Mouse (Mus musculus): ENCODE results near the gene Rpl9-ps6. TPM values are rescaled to one million over a fixed set of nuclear protein-coding genes. Genes with fewer than 3 reads are reported as not detected.
A peak's percentile ranks its signal among the peaks of the same experiment; 100 is the strongest.
"Not testable (repeated sequence)": the region's sequence is repeated elsewhere in the genome, so short reads cannot be mapped to it uniquely, and the experiment has no call there.

Rpl9-ps6 gene
- total and polyA plus RNA-seq, 2 experiments = 2.6 to 24.3 TPM

DNA sequence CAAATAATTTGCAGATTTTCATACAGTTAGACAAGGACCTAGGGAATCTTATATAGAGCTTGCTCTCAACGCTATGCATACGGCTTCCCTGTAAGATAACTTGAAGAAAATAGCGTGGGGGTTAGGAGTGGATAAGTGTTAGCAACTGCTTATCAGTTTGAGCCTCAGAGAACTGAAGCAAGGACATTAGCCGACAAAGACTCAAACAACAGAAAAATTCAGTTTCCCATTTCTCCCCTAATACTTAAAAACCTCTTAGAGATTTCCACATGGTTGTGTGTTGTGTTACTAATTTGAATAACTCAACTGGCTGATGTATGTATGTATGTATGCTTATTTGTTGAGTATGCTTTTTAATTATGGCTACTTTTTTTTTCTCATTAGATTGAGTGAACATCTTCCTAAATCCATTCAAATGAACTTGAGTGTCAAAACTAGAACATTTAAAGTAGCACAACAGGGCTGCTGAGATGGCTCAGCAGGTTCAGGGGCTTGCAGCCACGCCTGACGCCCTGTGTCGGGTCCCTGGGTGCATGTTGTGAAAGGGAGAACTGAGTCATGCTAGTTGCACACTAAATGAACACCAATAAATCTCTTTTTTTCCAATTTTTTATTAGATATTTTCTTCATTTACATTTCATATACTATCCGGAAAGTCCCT lies 21.3 kb upstream of the Rpl9-ps6 start:
- Histone ChIP-seq H3K79me2 (ENCODE audit: control insufficient read depth, insufficient read depth, low read length) (peaks cover 15% of the 10 kb centered on the region), H3K27ac (replicated peaks; ENCODE audit: insufficient read depth, low read depth, low read length) (no peak overlapping the region), H3K9ac (ENCODE audit: low read depth, low read length) (no peak overlapping the region), H3K36me3 (ENCODE audit: control insufficient read depth, insufficient read depth, low read length) (peaks cover 8% of the 10 kb centered on the region), H3K4me3 (ENCODE audit: insufficient read depth, low read depth, low read length) (no peak overlapping the region), H3K4me1 (ENCODE audit: control insufficient read depth, insufficient read depth, low read length) (peaks cover 6% of the 10 kb centered on the region), H3K27me3 (ENCODE audit: control insufficient read depth, insufficient read depth, low read length) (no peaks in the 10 kb centered on the region)
- 77% methylated on average over 8 of the region's 8 CpGs for WGBS
- TF ChIP-seq POLR2A (IDR thresholded peaks at IDR 0.05; ENCODE audit: extremely low read depth, insufficient read depth, low read length) (no peak), CTCF (IDR thresholded peaks at IDR 0.05; ENCODE audit: low read depth, low read length) (no peak)
- DNase-seq (ENCODE audit: extremely low read depth, low read depth, low spot score) = no peak

DNA sequence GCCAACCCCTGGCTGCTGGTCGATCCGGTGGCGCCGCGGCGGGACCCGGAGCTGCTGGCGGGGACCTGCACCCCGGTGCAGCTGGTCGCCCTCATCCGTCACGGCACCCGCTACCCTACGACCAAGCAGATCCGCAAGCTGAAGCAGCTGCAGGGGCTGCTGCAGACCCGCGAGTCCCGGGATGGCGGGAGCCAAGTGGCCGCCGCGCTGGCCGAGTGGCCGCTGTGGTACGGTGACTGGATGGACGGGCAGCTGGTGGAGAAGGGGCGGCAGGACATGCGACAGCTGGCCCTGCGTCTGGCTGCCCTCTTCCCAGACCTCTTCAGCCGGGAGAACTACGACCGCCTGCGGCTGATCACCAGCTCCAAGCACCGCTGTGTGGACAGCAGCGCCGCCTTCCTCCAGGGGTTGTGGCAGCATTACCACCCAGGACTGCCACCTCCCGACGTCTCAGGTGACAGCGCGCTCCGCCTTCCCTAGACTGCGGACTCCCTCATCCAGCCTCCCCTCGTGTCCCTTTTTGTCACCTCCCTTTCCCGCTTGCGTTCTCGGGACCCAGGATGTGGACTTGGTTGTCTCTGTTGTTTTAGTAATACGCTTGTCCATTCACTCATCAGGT lies 19.8 kb upstream of the Rpl9-ps6 start:
- Histone ChIP-seq H3K79me2 (ENCODE audit: control insufficient read depth, insufficient read depth, low read length) (peaks cover 13% of the 10 kb centered on the region), H3K4me3 (ENCODE audit: insufficient read depth, low read depth, low read length) (peak overlapping the region; percentile 82), H3K27ac (replicated peaks; ENCODE audit: insufficient read depth, low read depth, low read length) (peak overlapping the region; percentile 88), H3K4me1 (ENCODE audit: control insufficient read depth, insufficient read depth, low read length) (peaks cover 10% of the 10 kb centered on the region), H3K9ac (ENCODE audit: low read depth, low read length) (peak overlapping the region; percentile 99)
- under 1% methylated on average over 47 of the region's 47 CpGs for WGBS
- H3K27me3 ChIP-seq (ENCODE audit: control insufficient read depth, insufficient read depth, low read length); H3K36me3 ChIP-seq (ENCODE audit: control insufficient read depth, insufficient read depth, low read length): not testable (repeated sequence)
- DNase-seq (ENCODE audit: extremely low read depth, low read depth, low spot score) = peak; percentile 80
- TF ChIP-seq CTCF (IDR thresholded peaks at IDR 0.05; ENCODE audit: low read depth, low read length) (peak; percentile 73), POLR2A (IDR thresholded peaks at IDR 0.05; ENCODE audit: extremely low read depth, insufficient read depth, low read length) (peak; percentile 43; the same call in 1 of the 2 replicates)

DNA sequence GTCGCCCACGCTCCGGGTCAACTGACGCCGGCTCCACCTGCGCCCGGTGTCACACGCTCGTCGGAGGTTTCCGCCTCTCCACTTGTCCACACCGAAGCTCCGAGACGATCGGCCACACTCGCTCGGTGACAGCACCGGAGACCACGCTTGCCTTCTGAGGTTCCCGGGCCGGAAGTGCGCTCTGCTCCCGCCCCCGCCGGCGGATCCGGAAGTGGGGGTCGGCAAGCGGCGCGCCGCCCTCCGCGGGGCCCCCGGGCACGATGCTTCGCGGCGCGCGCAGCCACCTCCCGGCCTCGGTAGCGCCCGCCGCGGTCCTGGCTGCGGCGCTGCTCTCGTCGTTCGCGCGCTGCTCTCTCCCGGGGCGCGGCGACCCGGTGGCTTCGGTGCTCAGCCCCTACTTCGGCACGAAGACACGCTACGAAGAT lies 19.3 kb upstream of the Rpl9-ps6 start, which contains the start of gene Minpp1:
Gene Minpp1 (plus strand): TSS at position 89 of the 425 bp plus-strand sequence.
- peaks cover 13% of the 10 kb centered on the region for H3K79me2 ChIP-seq (ENCODE audit: control insufficient read depth, insufficient read depth, low read length)
- peaks cover 13% of the 10 kb centered on the region for H3K4me1 ChIP-seq (ENCODE audit: control insufficient read depth, insufficient read depth, low read length)
- WGBS = under 1% methylated on average over 64 of the region's 64 CpGs
- H3K4me3 ChIP-seq (ENCODE audit: insufficient read depth, low read depth, low read length) = peak within 1 kb of the TSS; percentile 82
- H3K27me3 ChIP-seq (ENCODE audit: control insufficient read depth, insufficient read depth, low read length) = no peaks in the 10 kb centered on the region
- DNase-seq (ENCODE audit: extremely low read depth, low read depth, low spot score) = peak; percentile 60
- no peaks in the 10 kb centered on the region for H3K36me3 ChIP-seq (ENCODE audit: control insufficient read depth, insufficient read depth, low read length)
- TF ChIP-seq POLR2A (IDR thresholded peaks at IDR 0.05; ENCODE audit: extremely low read depth, insufficient read depth, low read length) (peak; percentile 65; the same call in 1 of the 2 replicates), CTCF (IDR thresholded peaks at IDR 0.05; ENCODE audit: low read depth, low read length) (no peak)
- peak within 1 kb of the TSS; percentile 88 for H3K27ac ChIP-seq (replicated peaks; ENCODE audit: insufficient read depth, low read depth, low read length)
- H3K9ac ChIP-seq (ENCODE audit: low read depth, low read length) = peak within 1 kb of the TSS; percentile 99

DNA sequence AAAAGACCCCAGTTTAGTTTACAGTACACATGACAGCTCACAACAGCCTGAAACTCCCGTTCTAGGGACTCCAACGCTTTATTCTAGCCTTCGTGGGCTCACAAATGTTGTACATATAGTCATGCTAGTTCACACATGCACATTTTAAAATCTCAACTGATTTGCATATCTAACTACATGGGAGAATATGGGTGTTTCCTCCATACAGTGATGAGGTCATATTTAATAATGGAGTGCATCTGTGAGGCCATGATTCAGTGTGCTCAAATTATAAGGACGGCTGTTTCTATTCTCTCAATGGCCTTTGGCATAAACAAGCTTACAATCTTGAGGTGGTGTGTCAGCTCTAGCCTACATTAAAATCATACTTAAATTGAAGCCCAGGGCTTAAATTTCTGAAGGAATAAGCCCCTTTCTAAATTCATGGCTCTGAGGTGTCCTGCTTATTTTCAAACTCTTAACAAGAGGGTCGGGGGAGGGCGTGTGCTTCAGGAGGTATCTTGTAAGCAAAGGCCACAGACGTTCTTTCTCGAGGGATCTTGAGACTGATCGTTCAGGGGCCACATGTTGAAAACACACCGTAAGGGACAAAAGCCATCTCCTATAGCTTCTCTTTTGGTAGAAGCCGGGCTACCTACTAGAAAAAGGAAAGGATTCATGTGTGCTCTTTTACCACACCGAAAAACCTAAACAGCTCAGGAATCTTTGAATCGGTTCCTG lies 18.7 kb upstream of the Rpl9-ps6 start:
- peak overlapping the region; percentile 88 for H3K27ac ChIP-seq (replicated peaks; ENCODE audit: insufficient read depth, low read depth, low read length)
- H3K27me3 ChIP-seq (ENCODE audit: control insufficient read depth, insufficient read depth, low read length) = no peaks in the 10 kb centered on the region
- peaks cover 13% of the 10 kb centered on the region for H3K4me1 ChIP-seq (ENCODE audit: control insufficient read depth, insufficient read depth, low read length)
- peaks cover 13% of the 10 kb centered on the region for H3K79me2 ChIP-seq (ENCODE audit: control insufficient read depth, insufficient read depth, low read length)
- DNase-seq (ENCODE audit: extremely low read depth, low read depth, low spot score) = no peak
- WGBS = 16% methylated on average over 13 of the region's 13 CpGs
- TF ChIP-seq POLR2A (IDR thresholded peaks at IDR 0.05; ENCODE audit: extremely low read depth, insufficient read depth, low read length) (no peak), CTCF (IDR thresholded peaks at IDR 0.05; ENCODE audit: low read depth, low read length) (no peak)
- peak overlapping the region; percentile 99 for H3K9ac ChIP-seq (ENCODE audit: low read depth, low read length)
- peak overlapping the region; percentile 82 for H3K4me3 ChIP-seq (ENCODE audit: insufficient read depth, low read depth, low read length)
- no peaks in the 10 kb centered on the region for H3K36me3 ChIP-seq (ENCODE audit: control insufficient read depth, insufficient read depth, low read length)

DNA sequence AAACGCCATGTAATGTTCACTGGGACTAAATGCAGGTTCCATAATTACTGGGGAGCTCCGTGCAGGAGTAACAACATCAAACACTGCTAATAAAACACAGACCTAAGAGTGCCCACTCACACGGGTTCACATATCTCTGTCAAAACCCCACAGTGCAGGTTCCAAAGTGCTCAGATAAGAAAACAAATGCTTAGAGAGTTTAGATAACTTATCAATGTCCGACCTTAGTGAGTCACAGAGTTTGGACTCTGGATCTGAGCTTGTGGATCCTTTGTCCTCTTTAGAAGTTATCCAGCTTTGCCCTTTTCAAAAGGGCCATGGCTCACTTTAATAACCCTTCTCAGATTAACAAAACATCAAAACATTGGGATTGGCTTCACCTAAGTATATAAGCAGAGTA lies 15.1 kb upstream of the Rpl9-ps6 start:
- H3K36me3 ChIP-seq (ENCODE audit: control insufficient read depth, insufficient read depth, low read length) = no peaks in the 10 kb centered on the region
- H3K27ac ChIP-seq (replicated peaks; ENCODE audit: insufficient read depth, low read depth, low read length) = peak overlapping the region; percentile 71; the same call in 1 of the 2 replicates
- H3K79me2 ChIP-seq (ENCODE audit: control insufficient read depth, insufficient read depth, low read length) = no peaks in the 10 kb centered on the region; the same call in 1 of the 2 replicates
- no peak overlapping the region for H3K9ac ChIP-seq (ENCODE audit: low read depth, low read length)
- H3K4me3 ChIP-seq (ENCODE audit: insufficient read depth, low read depth, low read length) = no peak overlapping the region
- WGBS = 11% methylated on average over 4 of the region's 4 CpGs
- no peaks in the 10 kb centered on the region for H3K27me3 ChIP-seq (ENCODE audit: control insufficient read depth, insufficient read depth, low read length)
- DNase-seq (ENCODE audit: extremely low read depth, low read depth, low spot score) = peak; percentile 95
- no peak for TF ChIP-seq CTCF (IDR thresholded peaks at IDR 0.05; ENCODE audit: low read depth, low read length)
- no peak for TF ChIP-seq POLR2A (IDR thresholded peaks at IDR 0.05; ENCODE audit: extremely low read depth, insufficient read depth, low read length)
- H3K4me1 ChIP-seq (ENCODE audit: control insufficient read depth, insufficient read depth, low read length) = peaks cover 11% of the 10 kb centered on the region
